Mouse (Mus musculus): ENCODE results near the gene B3gat2. TPM values are rescaled to one million over a fixed set of nuclear protein-coding genes. Genes with fewer than 3 reads are reported as not detected.

B3gat2 gene
- polyA plus RNA-seq, 1 experiment from 2014 or later = 0.46 TPM

DNA sequence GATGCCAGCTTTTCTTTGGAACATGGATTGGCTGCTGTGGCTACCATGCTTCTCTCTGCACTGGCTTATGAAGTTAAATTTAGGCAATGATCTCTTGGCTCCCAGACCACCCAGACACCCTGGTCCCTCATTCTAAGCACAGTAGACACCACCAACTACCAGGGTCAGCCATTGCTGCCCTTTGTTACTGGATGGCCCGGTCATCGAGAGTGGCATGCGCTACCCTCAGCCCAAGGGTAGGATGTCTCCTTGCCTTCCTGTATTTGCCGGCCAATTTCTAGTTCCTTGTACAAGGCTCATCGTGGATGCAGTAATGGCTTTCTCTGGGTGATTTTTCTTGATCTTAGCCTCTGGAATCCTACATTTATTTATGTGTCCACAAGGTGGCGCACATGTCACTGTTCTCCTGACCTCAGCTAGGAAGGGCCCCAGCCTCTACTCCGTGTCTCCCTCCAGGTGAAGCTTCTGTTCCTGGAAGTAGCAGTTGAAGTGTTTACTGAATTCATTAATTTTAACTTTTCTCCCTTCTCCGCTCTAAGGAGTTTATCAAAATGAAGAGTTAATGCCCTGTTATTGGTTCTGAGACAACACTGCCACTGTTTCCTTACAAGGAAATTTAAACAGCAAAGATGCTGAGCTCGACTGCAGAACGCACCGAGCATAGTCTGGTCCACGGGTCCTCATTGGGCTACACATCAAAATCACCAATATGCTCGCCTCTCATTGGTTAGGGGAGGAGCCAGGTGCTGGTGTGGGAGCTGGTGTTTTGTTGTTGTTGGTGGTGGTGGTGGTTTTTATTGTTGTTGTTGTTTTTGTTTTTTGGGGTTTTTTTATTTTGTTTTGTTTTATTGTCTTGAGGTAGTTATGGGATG, 65.6 kb downstream of the B3gat2 start:
- no peak overlapping the region for H3K4me2 ChIP-seq (ENCODE audit: low read depth, low read length)
- H3K36me3 ChIP-seq (ENCODE audit: control insufficient read depth, insufficient read depth, low read length) = no peaks in the 10 kb centered on the region
- WGBS = 30% methylated on average over 13 of the region's 13 CpGs
- H3K9ac ChIP-seq (ENCODE audit: low read length) = no peak overlapping the region
- H3K27me3 ChIP-seq (ENCODE audit: control insufficient read depth, insufficient read depth, low read length) = no peaks in the 10 kb centered on the region
- no peak for ATAC-seq (ENCODE audit: insufficient read depth, low FRiP score)
- no peaks in the 10 kb centered on the region for H3K9me3 ChIP-seq (replicated peaks; ENCODE audit: control insufficient read depth, low read length)
- H3K4me1 ChIP-seq (ENCODE audit: control insufficient read depth, insufficient read depth, low read length) = no peaks in the 10 kb centered on the region
- no peak overlapping the region for H3K27ac ChIP-seq (ENCODE audit: low read length)
- H3K4me3 ChIP-seq (replicated peaks; ENCODE audit: low read length) = no peak overlapping the region

DNA sequence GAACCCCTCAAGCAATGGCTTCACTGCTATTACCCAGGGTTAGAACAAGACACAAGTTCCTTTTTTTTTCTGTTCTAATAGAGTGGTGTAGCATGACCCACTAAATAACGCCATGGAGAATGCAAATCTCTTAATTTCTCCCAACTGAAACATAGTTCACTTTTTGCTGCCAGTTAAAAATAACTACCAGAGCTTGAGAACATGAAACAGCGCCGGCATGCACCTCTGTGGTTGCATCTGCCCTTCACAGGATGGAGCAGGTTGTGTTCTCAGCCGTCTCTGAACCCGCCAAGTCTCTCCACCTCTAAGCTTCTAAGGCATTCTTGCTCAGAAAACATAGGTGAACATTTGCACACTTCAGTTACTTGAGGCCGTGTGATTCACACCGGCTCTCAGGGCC, 72.7 kb downstream of the B3gat2 start:
- H3K9ac ChIP-seq (ENCODE audit: low read length) = no peak overlapping the region
- H3K4me3 ChIP-seq (replicated peaks; ENCODE audit: low read length) = no peak overlapping the region
- no peak overlapping the region for H3K4me2 ChIP-seq (ENCODE audit: low read depth, low read length)
- no peaks in the 10 kb centered on the region for H3K27me3 ChIP-seq (ENCODE audit: control insufficient read depth, insufficient read depth, low read length)
- 75% methylated on average over 7 of the region's 7 CpGs for WGBS
- no peak overlapping the region for H3K27ac ChIP-seq (ENCODE audit: low read length)
- no peaks in the 10 kb centered on the region for H3K36me3 ChIP-seq (ENCODE audit: control insufficient read depth, insufficient read depth, low read length)
- H3K4me1 ChIP-seq (ENCODE audit: control insufficient read depth, insufficient read depth, low read length) = no peaks in the 10 kb centered on the region
- H3K9me3 ChIP-seq (replicated peaks; ENCODE audit: control insufficient read depth, low read length) = no peaks in the 10 kb centered on the region
- ATAC-seq (ENCODE audit: insufficient read depth, low FRiP score) = no peak

DNA sequence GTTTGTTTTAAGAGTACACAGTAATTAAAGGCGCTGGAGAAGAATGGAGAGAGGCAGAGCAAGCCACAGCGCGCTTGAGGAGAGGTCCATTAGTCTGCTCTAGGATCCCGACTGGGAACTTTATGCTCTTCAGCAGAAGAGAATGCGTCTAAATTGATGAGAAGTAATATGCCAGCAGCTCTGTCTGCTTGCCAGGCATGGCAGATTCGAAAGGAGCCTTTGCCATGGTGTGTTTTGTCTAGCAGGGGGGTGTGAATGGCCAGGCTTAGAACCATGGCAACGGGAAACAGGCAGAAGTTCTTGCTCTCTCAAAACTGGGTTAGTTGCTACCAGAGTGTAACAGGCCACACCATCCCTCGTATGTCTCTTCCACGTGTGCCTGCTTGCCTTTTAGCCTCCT, 73.3 kb downstream of the B3gat2 start:
- no peaks in the 10 kb centered on the region for H3K4me1 ChIP-seq (ENCODE audit: control insufficient read depth, insufficient read depth, low read length)
- ATAC-seq (ENCODE audit: insufficient read depth, low FRiP score) = no peak
- no peak overlapping the region for H3K9ac ChIP-seq (ENCODE audit: low read length)
- no peak overlapping the region for H3K27ac ChIP-seq (ENCODE audit: low read length)
- no peak overlapping the region for H3K4me2 ChIP-seq (ENCODE audit: low read depth, low read length)
- H3K9me3 ChIP-seq (replicated peaks; ENCODE audit: control insufficient read depth, low read length) = no peaks in the 10 kb centered on the region
- WGBS = 58% methylated on average over 9 of the region's 9 CpGs
- H3K4me3 ChIP-seq (replicated peaks; ENCODE audit: low read length) = no peak overlapping the region
- H3K36me3 ChIP-seq (ENCODE audit: control insufficient read depth, insufficient read depth, low read length) = no peaks in the 10 kb centered on the region
- H3K27me3 ChIP-seq (ENCODE audit: control insufficient read depth, insufficient read depth, low read length) = no peaks in the 10 kb centered on the region

DNA sequence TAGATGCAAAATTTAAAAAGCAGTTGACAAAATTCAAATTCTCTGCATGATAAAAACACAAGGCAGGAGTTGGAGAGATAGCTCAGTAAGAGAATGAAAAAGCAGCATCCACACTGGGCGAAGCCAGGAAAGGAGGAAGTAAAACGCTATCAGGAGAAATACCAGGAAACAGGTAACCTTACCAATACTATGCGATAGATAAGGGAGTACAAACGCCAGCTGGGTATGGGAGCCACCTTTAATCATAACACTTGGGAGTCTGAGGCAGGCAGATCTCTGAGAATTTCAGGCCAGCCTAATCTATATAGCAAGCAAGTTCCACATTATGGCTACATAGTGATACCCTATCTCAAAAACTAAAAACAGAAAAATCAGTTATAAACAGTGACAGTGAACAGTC, 75.1 kb downstream of the B3gat2 start:
- WGBS = 81% methylated on average over 4 of the region's 4 CpGs
- no peak overlapping the region for H3K27ac ChIP-seq (ENCODE audit: low read length)

DNA sequence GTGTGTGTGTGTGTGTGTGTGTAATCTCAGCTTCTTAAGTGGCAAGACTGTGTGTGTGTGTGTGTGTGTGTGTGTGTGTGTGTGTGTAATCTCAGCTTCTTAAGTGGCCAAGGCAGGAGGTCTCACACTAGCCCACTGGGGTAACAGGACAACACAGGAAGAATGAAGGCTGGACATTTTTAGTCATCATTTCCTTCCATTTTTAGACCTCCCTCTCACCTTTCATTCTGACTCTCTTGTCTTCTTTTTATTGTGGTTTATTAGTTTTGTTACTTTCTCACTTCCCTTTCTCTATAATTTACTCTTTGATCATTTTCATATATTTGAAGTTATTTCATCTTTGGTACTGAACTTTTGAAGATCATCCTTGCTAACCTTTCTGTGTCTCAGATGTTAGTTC, 79.4 kb downstream of the B3gat2 start:
- Histone ChIP-seq H3K36me3 (ENCODE audit: control insufficient read depth, insufficient read depth, low read length) (peaks cover 10% of the 10 kb centered on the region), H3K27me3 (ENCODE audit: control insufficient read depth, insufficient read depth, low read length) (no peaks in the 10 kb centered on the region), H3K4me1 (ENCODE audit: control insufficient read depth, insufficient read depth, low read length) (no peaks in the 10 kb centered on the region), H3K4me3 (replicated peaks; ENCODE audit: low read length) (no peak overlapping the region), H3K4me2 (ENCODE audit: low read depth, low read length) (no peak overlapping the region), H3K27ac (ENCODE audit: low read length) (no peak overlapping the region), H3K9me3 (replicated peaks; ENCODE audit: control insufficient read depth, low read length) (no peaks in the 10 kb centered on the region), H3K9ac (ENCODE audit: low read length) (no peak overlapping the region)
- ATAC-seq (ENCODE audit: insufficient read depth, low FRiP score) = no peak

More for the DNA sequence above, 75.1 kb downstream of the B3gat2 start:
- H3K9ac ChIP-seq (ENCODE audit: low read length) = no peak overlapping the region
- H3K27me3 ChIP-seq (ENCODE audit: control insufficient read depth, insufficient read depth, low read length) = no peaks in the 10 kb centered on the region
- no peaks in the 10 kb centered on the region for H3K9me3 ChIP-seq (replicated peaks; ENCODE audit: control insufficient read depth, low read length)
- H3K4me3 ChIP-seq (replicated peaks; ENCODE audit: low read length) = no peak overlapping the region
- no peaks in the 10 kb centered on the region for H3K4me1 ChIP-seq (ENCODE audit: control insufficient read depth, insufficient read depth, low read length)
- no peak overlapping the region for H3K4me2 ChIP-seq (ENCODE audit: low read depth, low read length)
- no peaks in the 10 kb centered on the region for H3K36me3 ChIP-seq (ENCODE audit: control insufficient read depth, insufficient read depth, low read length)
- ATAC-seq (ENCODE audit: insufficient read depth, low FRiP score) = no peak

DNA sequence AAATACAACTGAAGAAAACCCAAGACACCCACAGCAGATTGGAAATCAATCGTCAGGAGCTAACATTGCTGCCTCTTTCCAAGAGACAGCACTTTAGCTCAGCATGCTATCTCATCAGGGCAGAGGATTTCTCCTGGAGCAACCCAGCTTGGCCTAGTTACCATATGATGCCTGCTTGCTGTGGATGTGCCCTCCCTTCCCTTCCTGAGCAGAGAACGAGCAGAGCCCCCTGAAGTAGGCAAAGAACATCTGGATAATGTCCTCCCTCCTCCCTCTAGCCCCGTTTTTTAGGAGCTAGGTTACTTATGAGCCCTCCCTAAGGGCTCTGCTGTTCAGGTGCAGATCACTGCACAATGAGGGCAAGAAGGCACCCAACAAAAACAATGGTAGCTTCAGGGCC, 81.1 kb downstream of the B3gat2 start:
- Histone ChIP-seq H3K27me3 (ENCODE audit: control insufficient read depth, insufficient read depth, low read length) (no peaks in the 10 kb centered on the region), H3K27ac (ENCODE audit: low read length) (no peak overlapping the region), H3K36me3 (ENCODE audit: control insufficient read depth, insufficient read depth, low read length) (peaks cover 10% of the 10 kb centered on the region), H3K4me3 (replicated peaks; ENCODE audit: low read length) (no peak overlapping the region), H3K9ac (ENCODE audit: low read length) (no peak overlapping the region), H3K9me3 (replicated peaks; ENCODE audit: control insufficient read depth, low read length) (no peaks in the 10 kb centered on the region), H3K4me2 (ENCODE audit: low read depth, low read length) (no peak overlapping the region), H3K4me1 (ENCODE audit: control insufficient read depth, insufficient read depth, low read length) (0 out of 2 replicates have a peak, but pooled peaks cover 3% of the 10 kb centered on the region)
- no peak for ATAC-seq (ENCODE audit: insufficient read depth, low FRiP score)
- 81% methylated on average over 3 of the region's 3 CpGs for WGBS

DNA sequence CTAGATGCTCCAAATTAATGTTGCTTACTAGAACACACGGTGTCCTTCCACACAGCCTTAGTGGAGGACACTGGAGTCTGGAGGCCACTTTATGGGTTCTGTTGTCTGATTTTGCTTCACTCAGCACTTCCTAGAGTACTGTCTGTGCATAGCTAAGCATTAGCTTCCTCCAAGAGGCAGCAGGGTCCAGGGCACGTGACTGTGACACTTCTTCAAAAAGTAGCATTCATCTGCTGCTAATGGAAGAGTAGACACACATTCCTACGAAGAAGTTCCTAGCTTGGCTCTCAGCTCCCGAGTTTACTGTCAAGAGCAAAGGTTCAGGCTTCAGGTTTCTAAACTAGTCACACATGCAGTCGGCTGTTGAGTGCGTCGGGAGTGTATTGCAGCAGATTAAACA, 82.2 kb downstream of the B3gat2 start:
- Histone ChIP-seq H3K9me3 (replicated peaks; ENCODE audit: control insufficient read depth, low read length) (no peaks in the 10 kb centered on the region), H3K27me3 (ENCODE audit: control insufficient read depth, insufficient read depth, low read length) (no peaks in the 10 kb centered on the region), H3K4me2 (ENCODE audit: low read depth, low read length) (no peak overlapping the region), H3K9ac (ENCODE audit: low read length) (no peak overlapping the region), H3K27ac (ENCODE audit: low read length) (no peak overlapping the region), H3K36me3 (ENCODE audit: control insufficient read depth, insufficient read depth, low read length) (peaks cover 10% of the 10 kb centered on the region), H3K4me3 (replicated peaks; ENCODE audit: low read length) (no peak overlapping the region), H3K4me1 (ENCODE audit: control insufficient read depth, insufficient read depth, low read length) (0 out of 2 replicates have a peak, but pooled peaks cover 3% of the 10 kb centered on the region)
- no peak for ATAC-seq (ENCODE audit: insufficient read depth, low FRiP score)
- WGBS = 63% methylated on average over 7 of the region's 7 CpGs

DNA sequence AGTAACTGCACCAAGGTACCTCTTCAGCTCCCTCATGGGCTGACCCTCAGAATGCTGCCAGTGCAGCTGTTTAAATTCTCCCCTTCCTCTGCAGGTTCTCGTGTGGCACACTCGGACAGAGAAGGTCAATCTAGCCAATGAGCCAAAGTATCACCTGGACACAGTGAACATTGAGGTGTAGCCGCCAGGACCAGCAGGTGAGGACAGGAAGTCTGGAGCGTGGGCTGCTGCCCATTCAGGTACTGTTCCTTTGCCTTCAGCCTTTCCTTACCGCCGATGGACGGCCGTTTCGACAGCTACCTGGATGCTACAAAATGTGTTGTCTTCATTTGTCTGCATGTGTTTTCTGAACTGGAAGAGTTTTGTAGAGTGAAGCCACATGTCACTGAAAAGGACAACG, 83.5 kb downstream of the B3gat2 start:
- Histone ChIP-seq H3K36me3 (ENCODE audit: control insufficient read depth, insufficient read depth, low read length) (peaks cover 10% of the 10 kb centered on the region), H3K27ac (ENCODE audit: low read length) (no peak overlapping the region), H3K9ac (ENCODE audit: low read length) (no peak overlapping the region), H3K4me3 (replicated peaks; ENCODE audit: low read length) (no peak overlapping the region), H3K4me1 (ENCODE audit: control insufficient read depth, insufficient read depth, low read length) (0 out of 2 replicates have a peak, but pooled peaks cover 3% of the 10 kb centered on the region), H3K9me3 (replicated peaks; ENCODE audit: control insufficient read depth, low read length) (no peaks in the 10 kb centered on the region), H3K4me2 (ENCODE audit: low read depth, low read length) (no peak overlapping the region), H3K27me3 (ENCODE audit: control insufficient read depth, insufficient read depth, low read length) (no peaks in the 10 kb centered on the region)
- 90% methylated on average over 10 of the region's 10 CpGs for WGBS
- ATAC-seq (ENCODE audit: insufficient read depth, low FRiP score) = no peak

DNA sequence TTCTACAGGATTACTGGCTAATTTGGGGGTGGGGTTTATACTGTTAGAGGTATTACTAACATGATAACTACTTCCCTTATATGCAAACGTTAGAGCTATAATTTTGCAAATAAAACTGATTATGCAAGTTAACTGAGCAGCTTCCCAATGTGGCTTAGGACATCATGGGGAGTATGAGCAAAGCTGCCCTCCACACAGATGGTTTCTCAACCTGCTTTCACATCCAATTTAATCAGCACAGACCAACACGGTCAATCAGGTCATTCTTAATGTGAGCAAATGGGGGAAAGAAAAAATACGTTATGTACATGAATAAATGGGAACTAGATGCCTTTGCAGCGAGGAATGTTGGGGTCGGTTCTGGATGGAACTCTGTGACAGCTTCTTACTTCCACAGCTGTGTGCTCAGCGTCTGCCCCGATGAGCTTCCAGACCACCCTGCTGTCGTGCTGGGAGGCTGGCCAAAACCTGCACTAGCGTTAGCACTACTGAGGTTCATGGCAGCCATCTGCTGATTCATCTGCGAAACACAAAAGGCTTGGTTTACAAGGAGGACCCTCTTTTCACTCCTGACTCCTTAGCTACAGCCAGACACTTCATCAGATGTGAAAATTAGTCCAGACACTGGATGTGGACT, 84.6 kb downstream of the B3gat2 start:
- 51% methylated on average over 10 of the region's 10 CpGs for WGBS
- Histone ChIP-seq H3K27ac (ENCODE audit: low read length) (no peak overlapping the region), H3K4me1 (ENCODE audit: control insufficient read depth, insufficient read depth, low read length) (0 out of 2 replicates have a peak, but pooled peaks cover 3% of the 10 kb centered on the region), H3K4me2 (ENCODE audit: low read depth, low read length) (no peak overlapping the region), H3K9ac (ENCODE audit: low read length) (no peak overlapping the region), H3K4me3 (replicated peaks; ENCODE audit: low read length) (no peak overlapping the region), H3K9me3 (replicated peaks; ENCODE audit: control insufficient read depth, low read length) (no peaks in the 10 kb centered on the region), H3K27me3 (ENCODE audit: control insufficient read depth, insufficient read depth, low read length) (no peaks in the 10 kb centered on the region), H3K36me3 (ENCODE audit: control insufficient read depth, insufficient read depth, low read length) (peaks cover 10% of the 10 kb centered on the region)
- ATAC-seq (ENCODE audit: insufficient read depth, low FRiP score) = no peak

All from stomach, embryonic 16.5 days (tissue).